Mouse (Mus musculus): ENCODE measurements around the gene Icos. TPM values are rescaled to one million over a fixed set of nuclear protein-coding genes. Genes with fewer than 3 reads are reported as not detected.

The Icos gene
- total RNA-seq, 2 experiments from 2014 or later, result 0.17 TPM; not detected in 1

DNA sequence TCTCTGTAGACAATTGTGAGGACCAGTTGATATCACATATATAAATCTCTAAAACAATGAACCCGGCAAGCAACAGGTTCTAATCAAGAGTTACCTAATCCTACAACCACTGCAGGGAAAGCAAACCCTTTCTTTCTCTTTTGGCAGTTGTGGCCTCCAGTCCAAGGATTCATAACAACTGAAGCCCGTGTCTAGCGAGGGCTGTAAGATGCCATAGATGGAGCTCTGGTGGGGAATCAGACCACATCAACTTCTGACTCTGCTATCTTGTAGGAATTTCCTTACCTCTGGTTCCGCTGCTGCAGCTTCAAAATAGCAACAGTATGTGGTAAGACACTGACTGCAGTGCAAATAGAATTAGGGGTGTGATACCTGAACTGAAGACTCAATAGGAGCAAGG lies 18.5 kb upstream of the Icos start:
- intact Hi-C loops (cut with DNase I), result loop anchor here (5.0 kb wide), 1 partner anchor 82 kb away; no protein-coding TSS in a partner anchor
- DNase-seq (ENCODE audit: extremely low spot score in 1 of 2, low spot score in 2 of 2), result no peak

DNA sequence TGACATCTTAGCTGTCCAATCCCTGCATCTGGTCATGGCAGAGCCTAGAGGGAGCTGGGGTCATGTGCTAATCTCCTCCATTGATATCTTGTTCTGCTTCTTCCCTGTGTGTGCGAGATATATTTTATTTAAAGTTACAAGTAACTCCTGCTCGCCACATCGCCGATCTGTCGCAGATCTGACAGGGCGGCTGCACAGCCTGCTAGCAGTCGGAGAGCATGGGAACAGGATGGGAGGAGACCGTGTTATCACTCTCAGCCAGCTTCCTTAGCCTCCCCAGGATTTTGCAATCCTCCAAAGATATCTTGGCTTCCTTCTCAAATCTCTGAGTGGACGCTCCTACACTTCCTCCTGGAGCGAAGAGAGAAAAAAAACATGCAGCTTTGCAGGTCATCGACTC lies 17.3 kb upstream of the Icos start:
- DNase-seq (ENCODE audit: extremely low spot score in 1 of 2, low spot score in 2 of 2), result peak in 1 of 2 experiments; percentile 38
- intact Hi-C loops (cut with DNase I), result no loop called here

DNA sequence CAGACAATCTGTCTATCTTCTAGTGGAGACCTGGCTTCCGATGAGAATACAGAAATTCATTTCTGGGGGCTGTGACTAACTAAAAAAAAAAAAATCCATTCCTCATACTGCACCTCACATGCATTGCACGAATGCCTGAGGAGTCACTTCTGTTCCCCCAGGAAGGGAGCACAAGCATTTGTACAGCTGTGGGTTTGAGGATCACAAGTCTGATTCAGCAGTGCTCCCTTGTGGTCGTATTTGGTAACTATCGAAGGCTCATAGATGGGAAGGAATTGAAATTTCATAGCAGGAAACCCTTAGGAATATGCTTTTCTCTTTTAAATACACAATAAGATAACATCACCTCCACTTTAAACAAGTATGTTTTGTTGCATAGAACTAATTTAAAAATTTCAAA lies 16.6 kb upstream of the Icos start:
- peak; percentile 67 to 72 for DNase-seq (ENCODE audit: extremely low spot score in 1 of 2, low spot score in 2 of 2)
- intact Hi-C loops (cut with DNase I), result no loop called here

DNA sequence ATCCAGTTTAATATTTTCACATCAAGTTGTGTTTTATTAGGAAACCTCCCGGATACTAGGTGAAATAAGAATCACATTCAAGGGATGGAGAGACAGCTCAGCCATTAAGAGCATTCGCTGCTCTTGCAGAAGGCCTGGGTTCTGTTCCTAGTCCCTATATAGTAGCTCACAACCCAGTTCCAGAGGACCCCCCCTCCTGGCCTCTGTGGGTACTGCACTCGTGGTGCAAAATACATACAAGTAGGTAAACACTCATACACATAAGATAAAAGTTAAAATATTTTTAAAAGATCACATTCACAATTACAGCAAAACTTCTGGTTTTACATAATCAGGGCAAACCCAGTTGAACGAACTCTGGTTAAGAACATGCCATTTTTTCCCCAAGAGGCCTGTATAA lies 15.6 kb upstream of the Icos start:
- intact Hi-C loops (cut with DNase I), result no loop called here

DNA sequence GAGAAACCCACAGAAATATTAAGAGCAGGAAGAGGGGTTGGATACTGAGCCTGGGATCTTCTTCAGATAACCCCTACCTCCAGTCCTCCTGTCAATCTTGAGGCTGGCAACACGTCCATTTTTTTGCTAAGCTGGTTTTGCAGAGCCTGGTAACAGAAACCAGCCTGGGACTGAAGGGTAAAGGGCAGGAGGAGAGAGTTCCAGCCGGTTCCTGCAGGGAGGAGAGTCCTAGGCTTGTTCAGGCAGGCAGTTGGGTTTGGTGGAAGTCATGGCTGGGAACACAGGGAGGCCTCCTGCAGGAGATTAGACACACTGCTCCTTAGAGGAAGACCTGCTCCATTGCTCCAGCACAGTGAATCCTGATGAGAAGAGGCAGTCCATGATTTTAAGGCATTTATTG lies 10.2 kb upstream of the Icos start:
- no peak for DNase-seq (ENCODE audit: extremely low spot score in 1 of 2, low spot score in 2 of 2)
- intact Hi-C loops (cut with DNase I), result no loop called here

More for the DNA sequence above, 15.6 kb upstream of the Icos start:
- DNase-seq (ENCODE audit: extremely low spot score in 1 of 2, low spot score in 2 of 2), result no peak

DNA sequence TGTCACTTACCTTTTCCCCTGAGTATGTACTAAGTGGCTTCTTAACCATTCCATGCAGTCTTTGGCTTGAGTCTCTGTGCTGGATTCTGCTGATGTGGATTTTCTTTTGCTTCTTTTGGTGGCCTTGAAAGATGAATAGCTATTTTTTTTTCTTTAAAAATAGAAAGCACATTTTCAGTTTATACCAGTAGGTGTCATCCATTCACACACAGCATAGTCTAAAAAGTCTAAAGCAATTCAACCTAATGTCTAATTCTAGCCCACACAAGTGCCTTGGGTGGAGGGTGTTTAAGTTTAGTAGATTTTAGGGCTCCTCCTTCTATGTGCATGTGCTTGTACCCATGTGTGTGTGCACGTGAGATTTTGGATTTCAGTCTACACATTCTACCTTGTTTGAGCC lies 6.9 kb upstream of the Icos start:
- intact Hi-C loops (cut with DNase I), result no loop called here
- no peak for DNase-seq (ENCODE audit: extremely low spot score in 1 of 2, low spot score in 2 of 2)

DNA sequence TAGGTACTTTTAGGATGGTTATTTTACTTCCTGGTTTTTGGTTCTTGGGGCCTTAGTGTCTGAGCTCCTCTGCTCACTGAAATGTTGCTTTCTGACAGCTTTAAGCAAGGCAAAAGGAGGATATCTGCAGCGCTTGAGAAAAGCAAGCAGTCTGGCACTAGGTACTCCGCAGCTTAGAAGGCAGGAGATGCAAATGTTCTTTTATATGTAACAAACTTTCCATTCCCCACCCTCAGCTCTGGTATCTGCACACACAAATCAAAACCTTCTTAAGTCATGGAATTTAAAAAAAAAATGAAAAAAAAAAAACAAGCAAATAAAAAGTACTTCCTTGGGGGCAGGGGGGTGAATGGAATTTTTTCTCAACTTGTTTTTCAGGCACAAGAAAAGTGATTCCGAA lies 3.5 kb upstream of the Icos start:
- intact Hi-C loops (cut with DNase I), result no loop called here
- no peak for DNase-seq (ENCODE audit: extremely low spot score in 1 of 2, low spot score in 2 of 2)

DNA sequence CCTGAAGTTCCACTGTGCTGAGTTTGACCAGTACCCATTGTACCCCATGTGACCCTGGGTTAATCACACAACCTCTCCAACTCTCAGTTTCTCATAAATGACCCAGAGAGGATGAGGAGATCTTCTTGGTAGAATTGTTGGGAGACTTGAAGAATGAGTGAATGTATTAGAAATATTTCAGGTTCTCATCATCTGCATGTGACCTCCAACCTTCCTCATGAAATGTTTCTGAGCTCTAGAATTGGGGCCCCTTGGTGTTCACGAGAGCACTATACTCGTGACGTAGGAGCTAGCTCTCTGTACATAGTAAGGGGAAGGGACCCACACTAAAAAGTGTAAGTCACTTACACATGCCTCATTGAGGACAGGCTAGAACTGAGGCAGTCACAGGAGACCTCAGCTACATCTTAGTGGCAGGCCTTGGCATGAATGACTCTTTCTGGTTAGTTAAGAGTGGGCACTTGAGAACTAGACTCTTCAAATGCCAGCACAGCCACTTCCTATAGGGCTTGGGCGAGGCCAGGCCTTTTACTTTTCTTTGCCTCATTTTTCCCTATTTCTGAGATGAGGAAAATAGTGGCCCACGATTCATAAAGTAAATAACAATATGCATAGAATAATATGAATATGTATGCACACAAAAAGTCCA lies 2.0 kb upstream of the Icos start:
- DNase-seq (ENCODE audit: extremely low spot score in 1 of 2, low spot score in 2 of 2), result no peak

DNA sequence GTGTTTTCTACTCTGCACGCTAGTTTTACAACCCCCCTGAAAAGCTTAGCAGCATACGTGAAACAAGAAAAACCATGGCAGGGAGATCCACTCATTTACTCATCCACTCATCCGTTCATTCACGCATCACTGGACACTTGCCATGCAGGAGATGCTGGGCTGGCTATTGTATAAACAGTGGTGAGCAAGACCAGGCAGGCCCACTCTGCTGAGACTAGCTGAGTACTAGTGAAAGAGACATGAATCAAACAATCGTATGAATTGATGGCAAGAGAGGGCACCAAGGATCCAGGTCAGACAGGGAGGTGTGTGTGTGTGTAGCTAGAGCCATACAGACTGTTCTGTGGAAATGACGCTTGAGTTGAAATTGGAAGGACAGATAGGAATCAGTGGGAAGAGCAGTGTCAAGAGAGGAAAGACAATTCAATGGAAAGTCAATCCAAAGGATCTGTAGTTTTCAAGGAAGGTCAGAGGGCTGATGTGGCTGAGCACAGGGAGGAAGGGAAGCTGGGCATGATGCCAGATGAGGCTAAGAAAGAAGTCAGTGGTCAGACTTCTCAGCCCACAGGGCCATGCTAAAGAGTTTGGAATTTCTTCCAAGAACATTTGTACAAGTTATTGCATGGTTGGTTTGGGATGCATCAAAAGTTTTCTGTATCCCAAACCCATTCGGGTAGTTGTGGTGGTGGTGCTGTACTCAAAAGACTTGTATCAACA lies 1.6 kb downstream of the Icos start:
- intact Hi-C loops (cut with DNase I), result no loop called here
- DNase-seq (ENCODE audit: extremely low spot score in 1 of 2, low spot score in 2 of 2), result no peak

More for the DNA sequence above, 2.0 kb upstream of the Icos start:
- intact Hi-C loops (cut with DNase I), result no loop called here

DNA sequence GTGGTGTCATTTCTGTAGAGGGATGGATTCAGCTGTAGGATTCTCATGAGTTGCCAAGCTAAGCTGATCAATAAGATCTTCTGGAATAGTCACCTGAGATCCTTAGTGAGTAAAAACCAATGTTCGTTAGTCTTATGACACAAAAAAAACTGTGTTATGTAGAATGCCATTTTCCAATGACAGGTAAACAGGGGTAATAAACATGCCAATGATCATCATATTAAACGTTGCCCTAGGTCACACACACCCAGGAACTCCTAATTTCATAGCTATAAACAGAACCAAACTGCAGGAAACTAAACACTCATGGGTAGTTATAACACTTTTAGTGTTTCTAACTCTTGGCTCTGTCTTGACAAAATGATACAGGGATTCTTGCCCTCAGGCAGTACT lies 2.1 kb downstream of the Icos start:
- no peak for DNase-seq (ENCODE audit: extremely low spot score in 1 of 2, low spot score in 2 of 2)
- intact Hi-C loops (cut with DNase I), result no loop called here

DNA sequence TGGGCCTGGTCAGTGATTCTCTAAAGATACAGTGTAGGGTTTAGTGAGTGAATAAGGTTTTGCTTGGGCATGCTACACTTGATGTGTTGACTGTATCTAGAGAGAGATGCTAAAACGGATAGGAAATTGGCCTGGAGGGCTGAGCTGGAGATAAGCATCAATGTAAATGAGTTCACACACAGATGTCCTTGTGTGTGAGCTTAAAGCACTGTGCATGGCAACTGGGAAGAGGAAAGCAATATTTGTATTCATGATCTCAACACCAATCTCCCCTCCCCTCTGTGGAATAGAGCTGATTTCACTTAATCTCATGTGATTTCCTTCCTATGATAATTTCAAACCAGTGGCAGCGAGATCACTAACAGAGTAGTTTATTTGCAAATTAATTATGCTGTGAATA lies 7.3 kb downstream of the Icos start:
- DNase-seq (ENCODE audit: extremely low spot score in 1 of 2, low spot score in 2 of 2), result no peak
- intact Hi-C loops (cut with DNase I), result no loop called here

DNA sequence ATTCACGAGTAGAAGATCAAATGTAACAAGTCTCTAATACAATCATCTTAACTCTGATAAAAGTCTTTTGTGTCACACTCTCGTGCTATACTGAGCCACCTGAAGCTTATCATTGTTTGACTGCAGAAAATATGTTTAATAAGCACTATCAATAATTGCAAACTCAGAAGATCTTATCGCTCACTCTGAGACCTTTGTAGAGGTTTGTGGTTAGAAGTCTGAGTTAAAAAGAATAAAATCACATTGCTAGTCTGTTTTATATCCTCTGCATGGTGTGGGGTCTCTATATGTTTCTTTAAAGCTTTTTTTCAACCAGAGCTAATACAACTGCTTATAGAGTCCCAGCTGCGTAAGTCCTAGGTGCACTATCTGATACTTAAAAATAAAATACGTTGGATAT lies 8.4 kb downstream of the Icos start:
- DNase-seq (ENCODE audit: extremely low spot score in 1 of 2, low spot score in 2 of 2), result no peak
- intact Hi-C loops (cut with DNase I), result no loop called here

DNA sequence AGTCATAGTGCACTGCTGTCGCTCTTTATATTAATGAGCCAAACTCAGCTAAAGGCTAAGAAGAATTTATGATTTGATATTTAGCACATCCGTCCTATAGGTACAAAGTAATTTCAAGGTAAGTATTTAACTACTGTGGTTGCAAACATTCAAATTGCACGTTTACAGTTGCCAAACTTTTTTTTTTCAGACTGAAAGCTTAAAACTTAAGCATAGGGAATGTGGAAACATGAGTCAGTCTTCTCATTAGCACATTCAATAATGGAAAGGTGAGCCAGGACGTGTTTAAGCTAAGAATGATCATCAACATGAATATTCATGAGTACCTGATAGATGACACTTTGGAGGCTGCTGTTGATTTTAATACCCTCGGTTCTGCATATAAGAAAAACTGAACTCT lies 11.4 kb downstream of the Icos start:
- intact Hi-C loops (cut with DNase I), result no loop called here
- DNase-seq (ENCODE audit: extremely low spot score in 1 of 2, low spot score in 2 of 2), result no peak

DNA sequence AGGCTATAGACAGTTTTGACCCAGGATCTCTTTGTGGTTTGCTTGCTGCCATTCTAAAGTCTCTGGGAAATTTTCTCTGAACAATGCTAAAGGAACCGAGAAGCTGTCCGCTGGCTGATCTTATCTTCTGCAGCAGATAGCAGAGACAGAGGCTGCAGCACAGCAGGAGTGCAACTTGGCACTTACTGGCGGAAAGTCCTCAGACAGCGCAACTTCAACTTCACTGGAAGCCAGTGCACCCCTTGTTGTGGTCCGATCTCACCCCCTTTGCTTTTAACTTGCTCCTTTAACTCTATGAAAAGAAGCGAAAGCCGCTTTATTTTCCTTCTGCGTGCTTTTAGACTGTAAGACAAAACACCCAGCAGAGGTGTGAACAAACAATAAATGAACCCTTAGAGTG lies 12.6 kb downstream of the Icos start:
- no peak for DNase-seq (ENCODE audit: extremely low spot score in 1 of 2, low spot score in 2 of 2)
- intact Hi-C loops (cut with DNase I), result no loop called here

DNA sequence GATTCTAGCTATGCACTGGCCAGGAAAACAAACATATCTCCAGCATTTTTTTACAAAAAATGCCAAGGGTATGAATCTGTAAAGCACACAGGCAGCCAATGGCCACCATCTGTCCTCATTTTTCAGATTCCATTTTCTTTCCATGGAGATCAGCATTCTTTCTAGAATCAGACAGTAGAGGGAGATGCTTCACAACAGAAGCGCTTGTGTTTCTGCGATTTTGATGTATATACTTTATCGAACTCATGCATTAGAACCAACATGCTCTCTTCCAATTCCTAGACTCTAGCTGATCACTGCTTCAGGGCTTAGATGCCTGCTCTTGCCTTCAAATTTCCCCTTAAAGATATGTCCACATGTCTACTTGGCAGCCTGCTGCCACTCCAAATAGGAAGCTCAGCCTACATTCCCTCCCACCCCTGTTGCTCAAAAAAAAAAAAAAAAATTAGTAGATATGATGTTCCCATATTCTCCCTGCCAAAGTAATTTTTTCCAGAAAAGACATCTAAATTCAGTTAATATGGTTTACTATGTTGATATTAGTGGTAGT lies 20.4 kb downstream of the Icos start:
- intact Hi-C loops (cut with DNase I), result no loop called here
- DNase-seq (ENCODE audit: extremely low spot score in 1 of 2, low spot score in 2 of 2), result peak in 1 of 2 experiments; percentile 10

DNA sequence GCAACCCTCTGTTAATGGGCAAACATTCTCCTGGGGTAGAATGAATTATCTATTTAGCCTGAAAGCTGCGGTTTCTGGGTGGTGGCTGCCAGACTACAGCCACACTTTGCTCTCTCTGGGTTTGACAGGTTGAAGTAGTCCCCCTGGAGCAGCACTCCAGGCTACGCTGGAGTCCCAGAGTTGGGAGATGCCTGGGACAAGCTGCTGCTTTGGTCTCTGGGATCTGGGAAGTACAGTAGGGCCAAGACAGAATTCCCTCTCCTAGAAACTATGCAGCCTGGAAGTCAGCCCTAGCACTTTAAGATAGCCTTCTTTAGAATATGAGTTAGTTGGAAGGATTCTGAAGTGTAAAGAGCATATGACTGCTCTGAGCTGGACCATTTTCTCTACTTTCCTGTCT lies 21.0 kb downstream of the Icos start:
- no peak for DNase-seq (ENCODE audit: extremely low spot score in 1 of 2, low spot score in 2 of 2)
- intact Hi-C loops (cut with DNase I), result no loop called here

DNA sequence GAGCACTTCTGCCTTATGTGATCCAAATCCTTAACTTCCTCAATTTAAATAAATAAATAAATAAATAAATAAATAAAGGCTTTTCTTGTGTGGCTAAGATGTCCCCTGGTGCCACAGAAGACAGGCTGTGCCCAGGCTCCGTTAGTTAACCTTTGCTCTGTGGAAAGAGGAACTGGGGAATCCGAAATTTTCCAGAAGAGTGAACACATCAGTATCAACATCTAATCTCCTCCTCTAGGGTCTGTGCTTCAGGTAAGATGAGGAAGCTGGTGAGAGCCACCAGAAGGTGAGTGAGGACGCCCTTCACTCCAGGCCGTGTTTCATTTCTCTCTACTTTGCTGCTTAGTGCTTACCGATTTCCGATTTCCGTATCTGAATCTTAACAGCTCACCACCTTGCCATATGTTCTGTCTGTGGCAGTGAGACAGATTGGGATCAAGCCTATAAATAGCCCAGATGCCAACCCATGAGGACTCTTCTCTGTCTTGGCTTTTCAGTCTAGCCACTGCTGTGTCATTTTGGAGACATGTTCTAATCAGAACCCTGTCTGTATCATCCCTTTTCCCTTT lies 24.1 kb downstream of the Icos start:
- DNase-seq (ENCODE audit: extremely low spot score in 1 of 2, low spot score in 2 of 2), result no peak
- intact Hi-C loops (cut with DNase I), result no loop called here

DNA sequence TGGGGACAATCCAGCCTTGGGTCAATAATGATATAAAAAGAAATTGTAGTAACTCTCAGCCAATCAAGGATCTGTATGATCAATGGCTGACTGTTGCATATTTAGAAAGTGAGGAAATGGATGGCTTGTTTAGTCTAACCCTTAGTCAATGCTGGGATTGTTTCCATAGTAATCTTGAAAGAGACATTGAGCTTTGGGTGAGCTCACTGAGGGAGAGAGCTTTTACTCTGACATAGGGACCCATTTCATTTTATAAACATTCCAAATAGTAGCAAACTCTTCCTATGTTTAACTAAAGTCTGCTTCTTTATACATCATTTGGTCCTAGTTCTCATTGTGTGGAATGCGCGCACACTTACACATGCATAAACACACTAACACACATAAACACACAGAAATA lies 28.5 kb downstream of the Icos start:
- intact Hi-C loops (cut with DNase I), result no loop called here
- DNase-seq (ENCODE audit: extremely low spot score in 1 of 2, low spot score in 2 of 2), result no peak

DNA sequence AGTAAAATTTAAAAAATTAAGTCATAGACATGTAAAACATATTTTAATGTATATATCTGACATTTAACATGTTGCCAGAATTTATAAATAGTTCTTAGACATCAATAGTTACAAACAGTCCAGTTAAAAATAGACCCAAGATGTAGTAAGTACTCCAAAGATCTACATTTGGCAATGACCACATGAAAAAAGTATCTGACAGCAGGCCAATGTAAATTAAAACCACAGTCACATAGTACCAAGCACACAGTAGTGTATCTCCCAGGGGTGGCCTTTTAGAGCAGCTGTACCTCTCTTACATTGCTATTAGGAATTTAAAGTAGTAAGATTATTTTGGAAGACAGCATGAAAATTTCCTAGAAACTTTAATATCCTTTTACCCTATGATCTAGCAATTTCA lies 29.8 kb downstream of the Icos start:
- intact Hi-C loops (cut with DNase I), result no loop called here
- no peak for DNase-seq (ENCODE audit: extremely low spot score in 1 of 2, low spot score in 2 of 2)

DNA sequence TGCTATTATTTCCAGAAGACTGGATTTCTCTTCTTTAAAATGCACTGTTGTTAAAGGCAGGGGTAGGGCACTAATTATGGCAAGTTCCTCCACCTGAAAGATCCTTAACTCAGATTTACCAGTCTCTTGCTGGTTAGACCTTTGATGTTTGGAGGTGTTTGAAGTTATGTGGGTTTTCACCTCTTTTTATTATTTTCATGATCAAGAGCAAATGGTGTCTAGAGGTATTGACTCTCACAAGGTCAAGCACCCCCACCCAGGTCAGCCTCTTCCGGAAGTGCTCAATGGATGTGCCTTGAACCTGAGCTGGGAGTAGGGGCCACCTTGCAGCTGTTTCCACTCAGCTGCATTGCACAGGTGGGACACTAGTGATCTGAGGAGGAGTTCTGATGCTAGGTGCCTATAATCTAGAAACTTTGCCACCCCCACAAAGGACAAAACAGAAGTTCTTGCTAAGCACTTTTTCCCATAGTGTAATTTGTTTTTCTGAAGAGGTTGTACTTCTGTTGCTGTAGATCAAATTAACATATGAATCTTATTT lies 38.9 kb downstream of the Icos start:
- intact Hi-C loops (cut with DNase I), result no loop called here
- DNase-seq (ENCODE audit: extremely low spot score in 1 of 2, low spot score in 2 of 2), result no peak
